Mouse (Mus musculus) forebrain, embryonic 16.5 days (tissue): Measurements from ENCODE around the gene Stum. TPM values are rescaled to one million over a fixed set of nuclear protein-coding genes. Genes with fewer than 3 reads are reported as not detected.
"Not testable (repeated sequence)": the region's sequence is repeated elsewhere in the genome, so short reads cannot be mapped to it uniquely, and the experiment has no call there.

Experiments used
- ATAC-seq: fragments of 200-750 bp; cut with Nextera tagmentation; 2 replicates; pipeline ENCODE4 v1.8.0; 2017; ENCODE audit warnings: mild to moderate bottlenecking, moderate library complexity
- H3K27ac ChIP-seq: fragments of 300-500 bp; sonication (generic); 2 replicates; pipeline ENCODE4 v1.5.1; 2014; ENCODE audit warnings: low read length, control low read depth
- H3K27me3 ChIP-seq: fragments of 300-500 bp; sonication (generic); replicated peaks from 2 replicates; pipeline ENCODE4 v1.6.1; 2014; ENCODE audit warnings: low read length; ENCODE audit not compliant: control insufficient read depth, insufficient read depth
- H3K36me3 ChIP-seq: fragments of 300-500 bp; sonication (generic); 2 replicates; pipeline ENCODE4 v1.6.1; 2014; ENCODE audit not compliant: control insufficient read depth, insufficient read depth
- H3K4me1 ChIP-seq: fragments of 300-500 bp; sonication (generic); replicated peaks from 2 replicates; pipeline ENCODE4 v1.6.1; 2014; ENCODE audit warnings: low read length; ENCODE audit not compliant: control insufficient read depth, insufficient read depth
- H3K4me2 ChIP-seq: fragments of 300-500 bp; sonication (generic); 2 replicates; pipeline ENCODE4 v1.6.1; 2014; ENCODE audit warnings: mild to moderate bottlenecking, low read length, control low read depth
- H3K4me3 ChIP-seq: fragments of 300-500 bp; sonication (generic); replicated peaks from 2 replicates; pipeline ENCODE4 v1.5.1; 2014; ENCODE audit warnings: mild to moderate bottlenecking, low read length, control low read depth
- H3K9ac ChIP-seq: fragments of 300-500 bp; sonication (generic); replicated peaks from 2 replicates; pipeline ENCODE4 v1.6.1; 2014; ENCODE audit warnings: low read depth, low read length, control low read depth
- H3K9me3 ChIP-seq: fragments of 300-500 bp; sonication (generic); 2 replicates; pipeline ENCODE4 v1.6.1; 2016; ENCODE audit warnings: low read length; ENCODE audit not compliant: control insufficient read depth
- WGBS: fragments of 180-500 bp; shearing (Covaris S2); extraction: QIAGEN DNeasy Blood & Tissue Kit; methylation state at CpG from one replicate; pipeline ENCODE4 v1.1.7; 2014; 5-methylcytosine and 5-hydroxymethylcytosine counted together
- polyA plus RNA-seq: library from polyadenylated mRNA; unstranded; fragments of >200 nt; fragmentation: Nextera tagmentation; extraction: Ambion mirVana; gene quantifications from 2 replicates; pipeline ENCODE4 v1.2.1, GENCODE M21; 2015

Stum gene
- polyA plus RNA-seq = 3.9 and 4.3 TPM in 2 replicates

DNA sequence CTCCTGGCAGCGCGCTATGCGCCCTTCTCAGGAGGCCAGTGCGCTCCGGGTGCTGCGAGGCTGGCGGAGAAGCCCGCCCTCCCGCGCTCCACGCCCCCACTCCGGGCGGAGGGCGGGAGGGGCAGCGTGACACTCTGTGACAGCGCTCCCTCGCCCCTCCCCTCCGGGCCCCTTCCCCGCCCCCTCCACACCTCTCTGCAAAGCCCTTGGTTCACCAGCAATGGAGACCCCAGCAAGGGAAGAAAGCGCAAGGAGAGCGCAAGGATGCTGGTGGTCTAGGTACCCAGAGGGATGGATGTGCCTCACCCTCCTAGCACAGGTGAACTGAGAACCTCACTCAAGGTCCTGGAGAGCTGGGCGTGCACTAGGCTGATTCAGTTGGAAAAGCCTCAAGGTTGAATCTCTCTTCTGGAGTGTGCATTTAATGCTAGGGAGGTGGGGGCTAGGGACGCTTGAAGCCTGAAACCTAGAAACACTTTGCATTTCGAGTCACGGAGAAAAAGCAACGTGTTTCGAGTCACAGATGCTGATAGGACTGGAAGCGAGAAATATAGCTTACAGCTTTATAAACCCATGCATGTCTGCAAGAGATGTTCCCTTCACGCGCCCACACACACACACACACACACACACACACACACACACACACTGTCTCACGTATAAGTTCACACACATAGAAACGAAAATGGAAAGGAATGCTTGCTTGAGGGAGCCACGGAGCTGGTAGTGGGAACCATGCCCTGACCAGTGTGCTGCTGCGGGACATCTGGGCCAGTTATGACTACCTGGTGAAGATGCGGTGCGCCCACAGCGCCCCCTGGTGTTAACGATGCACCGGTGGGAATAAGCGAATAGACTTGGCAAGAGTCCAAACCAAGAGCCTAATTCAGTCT is at the start of gene Stum:
TSS of gene Stum (minus strand) at position 106 of the 893 bp plus-strand sequence.
- Histone ChIP-seq H3K9me3 (no peaks in the 10 kb centered on the region), H3K4me2 (peak within 1 kb of the TSS; percentile 85), H3K9ac (peak within 1 kb of the TSS; percentile 60), H3K27ac (no peak within 1 kb of the TSS), H3K4me1 (peaks cover 22% of the 10 kb centered on the region), H3K4me3 (peak within 1 kb of the TSS; percentile 53), H3K36me3 (no peaks in the 10 kb centered on the region), H3K27me3 (peaks cover 28% of the 10 kb centered on the region)
- 2% methylated on average over 35 of the region's 40 CpGs for WGBS
- peak; percentile 75 for ATAC-seq

DNA sequence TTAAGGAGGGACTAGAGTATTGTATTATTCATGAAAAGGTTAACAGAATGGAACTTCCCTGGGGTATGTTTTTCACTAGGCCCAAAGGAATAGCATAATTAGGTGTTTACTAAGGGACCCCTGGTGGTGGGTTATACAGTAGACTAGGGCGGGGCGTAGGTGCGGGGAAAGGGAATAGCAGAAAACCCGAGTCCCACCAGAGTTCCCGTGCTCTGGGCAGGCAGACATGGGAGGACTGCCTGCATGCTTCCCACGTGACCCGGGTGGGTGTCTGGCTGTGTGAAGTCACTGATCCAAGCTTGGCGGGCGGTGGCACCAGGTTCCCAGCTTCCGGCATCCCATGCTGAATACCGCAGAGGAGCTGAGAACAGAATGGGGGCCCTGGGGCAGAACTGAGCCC is 49.4 kb upstream of the Stum start:
- Histone ChIP-seq H3K4me1 (peaks cover 7% of the 10 kb centered on the region), H3K27me3 (no peaks in the 10 kb centered on the region), H3K9me3 (peaks cover 7% of the 10 kb centered on the region), H3K36me3 (no peaks in the 10 kb centered on the region), H3K4me3 (no peak overlapping the region), H3K4me2 (no peak overlapping the region), H3K9ac (no peak overlapping the region), H3K27ac (no peak overlapping the region)
- no peak for ATAC-seq
- 95% methylated on average over 11 of the region's 11 CpGs for WGBS

DNA sequence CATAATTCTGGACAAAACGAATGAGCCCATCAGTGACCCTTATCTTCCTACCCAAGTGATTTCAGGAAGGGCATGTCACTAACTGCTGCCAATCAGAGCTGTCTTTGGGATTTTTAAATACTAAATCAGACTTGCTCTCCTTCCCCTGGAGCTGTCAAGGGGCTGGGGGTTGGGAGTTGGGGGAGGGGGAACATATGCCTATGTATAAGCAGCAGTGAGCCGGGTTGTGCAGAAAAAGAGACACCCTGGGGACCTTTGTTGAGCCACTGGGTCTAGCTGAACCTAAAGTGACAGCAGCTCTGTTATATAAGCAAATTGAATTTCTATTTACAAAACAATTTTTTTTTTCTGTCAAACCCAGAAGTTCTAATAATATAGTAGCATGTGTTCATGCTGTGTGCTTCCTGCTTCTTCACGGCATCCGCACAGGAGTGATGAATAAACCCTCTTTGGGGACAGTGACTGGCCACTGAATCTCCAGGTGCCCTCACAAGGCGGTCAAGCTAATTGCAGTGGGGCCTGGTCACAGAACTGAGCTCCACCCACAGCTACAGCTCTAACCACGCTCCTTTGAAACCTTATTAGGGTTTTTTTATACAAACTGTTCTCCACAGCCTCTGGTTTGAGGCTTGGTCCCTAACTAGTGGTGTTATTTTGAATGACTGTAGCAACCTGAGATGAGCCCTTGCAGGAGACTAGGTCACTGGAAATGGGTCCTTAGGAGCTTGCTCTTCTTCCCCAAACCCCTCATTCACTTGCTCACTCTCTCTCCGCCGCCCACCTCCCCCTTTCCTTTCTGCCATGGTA is 47.4 kb upstream of the Stum start:
- Histone ChIP-seq H3K36me3 (no peaks in the 10 kb centered on the region), H3K27ac (no peak overlapping the region), H3K27me3 (no peaks in the 10 kb centered on the region), H3K4me1 (peaks cover 3% of the 10 kb centered on the region; the same call in 1 of the 2 replicates), H3K9ac (no peak overlapping the region), H3K4me3 (no peak overlapping the region), H3K9me3 (peaks cover 7% of the 10 kb centered on the region), H3K4me2 (no peak overlapping the region)
- ATAC-seq = no peak
- WGBS = 66% methylated on average over 8 of the region's 8 CpGs

- Histone ChIP-seq H3K4me2 (no peak overlapping the region), H3K27me3 (no peaks in the 10 kb centered on the region), H3K9me3 (peaks cover 7% of the 10 kb centered on the region), H3K36me3 (no peaks in the 10 kb centered on the region), H3K4me1 (peaks cover 3% of the 10 kb centered on the region; the same call in 1 of the 2 replicates), H3K4me3 (no peak overlapping the region), H3K9ac (no peak overlapping the region), H3K27ac (no peak overlapping the region)
- 93% methylated on average over 7 of the region's 7 CpGs for WGBS
- ATAC-seq = no peak
Observed at GRCm38 (mm10) chr1:180529847-180530246, 46.5 kb upstream of the Stum start.

GRCm38 (mm10) chr1:180525301-180525700 is 42.0 kb upstream of the Stum start:
- WGBS = 79% methylated on average over 1 of the region's 1 CpGs
- Histone ChIP-seq H3K36me3 (no peaks in the 10 kb centered on the region), H3K9me3 (no peaks in the 10 kb centered on the region), H3K27ac (no peak overlapping the region), H3K4me1 (no peaks in the 10 kb centered on the region), H3K4me3 (no peak overlapping the region), H3K9ac (no peak overlapping the region), H3K27me3 (no peaks in the 10 kb centered on the region), H3K4me2 (no peak overlapping the region)
- no peak for ATAC-seq

GRCm38 (mm10) chr1:180523320-180523719 is 40.0 kb upstream of the Stum start:
- H3K4me3 ChIP-seq = no peak overlapping the region
- no peak for ATAC-seq
- no peaks in the 10 kb centered on the region for H3K27me3 ChIP-seq
- H3K9me3 ChIP-seq = no peaks in the 10 kb centered on the region
- no peaks in the 10 kb centered on the region for H3K36me3 ChIP-seq
- peaks cover 6% of the 10 kb centered on the region for H3K4me1 ChIP-seq
- H3K27ac ChIP-seq = no peak overlapping the region
- 89% methylated on average over 2 of the region's 2 CpGs for WGBS
- H3K4me2 ChIP-seq = no peak overlapping the region
- no peak overlapping the region for H3K9ac ChIP-seq

DNA sequence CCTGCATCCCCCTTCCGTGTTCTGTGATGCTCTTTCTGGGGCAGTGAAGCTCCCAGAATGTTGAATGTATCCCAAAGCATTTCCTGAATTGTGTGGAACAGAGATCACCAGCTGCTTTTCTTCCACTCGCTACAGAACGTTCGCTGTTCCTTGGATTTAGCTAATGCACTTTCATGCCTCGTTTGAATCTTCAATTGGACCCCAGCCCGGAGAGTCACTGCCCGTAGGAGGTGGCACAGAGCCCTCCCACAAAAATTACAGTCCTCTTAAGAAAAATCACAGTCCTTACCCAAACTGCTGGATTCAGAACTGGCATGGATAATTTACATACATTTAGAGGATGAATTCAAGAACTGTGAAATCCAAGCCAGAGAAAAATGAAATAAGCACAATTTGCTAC is 36.9 kb upstream of the Stum start:
- no peak overlapping the region for H3K4me2 ChIP-seq
- no peaks in the 10 kb centered on the region for H3K9me3 ChIP-seq
- 15% methylated on average over 7 of the region's 7 CpGs for WGBS
- peaks cover 9% of the 10 kb centered on the region for H3K4me1 ChIP-seq
- no peak overlapping the region for H3K4me3 ChIP-seq
- no peak overlapping the region for H3K9ac ChIP-seq
- H3K27me3 ChIP-seq = no peaks in the 10 kb centered on the region
- H3K36me3 ChIP-seq = no peaks in the 10 kb centered on the region
- ATAC-seq = no peak
- H3K27ac ChIP-seq = no peak overlapping the region

DNA sequence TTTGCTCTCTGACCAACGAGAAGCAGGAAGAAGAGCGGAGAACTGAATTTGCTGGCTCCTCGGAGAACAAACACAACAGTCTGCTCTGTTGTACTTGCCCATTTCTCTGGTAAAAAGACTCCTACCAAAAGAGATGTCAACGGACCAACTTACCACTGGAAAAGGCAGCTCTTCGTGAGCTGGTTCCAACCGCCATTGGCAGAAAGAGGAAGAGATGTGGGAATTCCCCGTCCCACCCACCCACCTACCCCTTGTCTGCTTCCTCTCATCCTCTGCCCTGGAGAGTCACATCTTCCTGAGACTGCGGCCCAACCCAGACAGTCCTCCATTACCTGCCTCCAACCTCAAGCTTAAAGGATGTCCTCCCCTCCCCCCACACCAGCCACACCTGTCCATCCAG is 36.2 kb upstream of the Stum start:
- Histone ChIP-seq H3K4me1 (peaks cover 9% of the 10 kb centered on the region), H3K27ac (no peak overlapping the region), H3K4me3 (no peak overlapping the region), H3K27me3 (no peaks in the 10 kb centered on the region), H3K9me3 (no peaks in the 10 kb centered on the region), H3K36me3 (no peaks in the 10 kb centered on the region), H3K4me2 (no peak overlapping the region), H3K9ac (no peak overlapping the region)
- WGBS = 84% methylated on average over 8 of the region's 8 CpGs
- ATAC-seq = no peak

GRCm38 (mm10) chr1:180518899-180519298 is 35.6 kb upstream of the Stum start:
- not testable (repeated sequence) for H3K36me3 ChIP-seq, ATAC-seq, H3K9me3 ChIP-seq, H3K27me3 ChIP-seq, H3K4me3 ChIP-seq, H3K9ac ChIP-seq, H3K4me1 ChIP-seq, H3K27ac ChIP-seq, H3K4me2 ChIP-seq
- 96% methylated on average over 7 of the region's 7 CpGs for WGBS
